Mouse (Mus musculus): ENCODE results near the gene Jazf1.

Jazf1 gene

DNA sequence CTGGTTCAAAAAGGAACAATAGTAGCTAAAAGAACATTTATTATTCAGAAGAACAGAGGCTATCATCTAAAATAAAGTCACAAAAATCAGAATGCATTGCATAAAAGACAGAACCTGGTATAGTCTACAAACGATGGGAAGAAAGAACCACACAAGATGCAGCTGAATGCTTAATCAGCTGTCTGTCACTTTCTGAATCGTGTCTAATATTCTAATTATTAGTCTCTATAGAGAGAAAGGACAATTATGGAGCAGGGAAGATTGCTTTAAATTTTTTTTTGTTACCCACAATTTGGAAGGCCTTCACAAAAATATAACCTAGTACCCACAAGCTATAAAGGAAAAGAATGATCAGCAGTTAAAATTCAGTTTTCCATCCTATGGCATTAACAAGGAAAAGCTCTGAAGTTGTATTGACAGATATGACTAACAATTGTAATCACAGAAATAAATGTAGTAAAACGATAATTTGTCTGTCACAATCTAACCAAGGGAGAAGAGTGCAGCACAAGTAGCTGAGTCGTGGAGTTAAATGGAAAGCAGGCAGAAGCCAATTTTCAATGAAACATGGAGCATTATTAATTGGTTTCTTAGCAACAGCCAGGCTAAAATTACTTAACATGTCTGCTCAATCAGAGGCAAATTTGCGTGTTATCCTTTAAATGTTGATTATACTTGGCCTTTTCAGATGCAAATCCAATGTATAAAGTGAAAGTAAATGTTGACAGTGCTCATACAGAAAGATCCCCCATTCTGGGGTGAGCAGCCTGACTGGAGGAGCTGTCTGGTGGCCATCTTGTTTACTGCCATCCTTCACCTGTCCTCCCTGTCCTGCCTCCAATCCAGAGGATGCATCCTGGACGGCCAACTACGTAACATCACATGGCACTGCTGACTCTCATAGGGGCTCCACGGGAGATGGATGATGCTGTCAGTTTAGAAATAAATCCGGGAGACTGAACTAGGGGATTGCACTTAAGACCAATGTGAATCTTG, 53.7 kb downstream of the Jazf1 start:
- in situ Hi-C loops (cut with MboI; ENCODE audit: unreplicated experiment in 2 of 2) = no loop called here

DNA sequence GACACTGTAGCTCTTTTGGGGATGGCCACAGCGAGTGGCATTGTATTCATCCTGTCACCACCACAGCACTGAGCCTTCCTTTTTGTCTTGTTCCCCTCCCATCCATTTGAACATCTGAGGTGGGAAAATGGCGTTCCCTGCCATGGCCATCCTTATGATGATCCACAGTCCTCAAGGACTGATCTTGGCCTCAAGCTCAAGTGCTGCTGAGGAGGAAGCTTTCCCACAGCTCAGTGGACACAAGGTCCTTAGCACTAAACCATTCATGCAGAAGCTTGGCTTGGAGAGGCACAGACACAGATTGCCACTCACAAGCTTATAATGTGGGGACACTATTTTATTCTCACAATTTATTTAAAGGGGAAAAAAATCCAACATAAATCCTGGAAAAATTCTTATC, 58.1 kb downstream of the Jazf1 start:
- in situ Hi-C loops (cut with MboI; ENCODE audit: unreplicated experiment in 2 of 2) = no loop called here

DNA sequence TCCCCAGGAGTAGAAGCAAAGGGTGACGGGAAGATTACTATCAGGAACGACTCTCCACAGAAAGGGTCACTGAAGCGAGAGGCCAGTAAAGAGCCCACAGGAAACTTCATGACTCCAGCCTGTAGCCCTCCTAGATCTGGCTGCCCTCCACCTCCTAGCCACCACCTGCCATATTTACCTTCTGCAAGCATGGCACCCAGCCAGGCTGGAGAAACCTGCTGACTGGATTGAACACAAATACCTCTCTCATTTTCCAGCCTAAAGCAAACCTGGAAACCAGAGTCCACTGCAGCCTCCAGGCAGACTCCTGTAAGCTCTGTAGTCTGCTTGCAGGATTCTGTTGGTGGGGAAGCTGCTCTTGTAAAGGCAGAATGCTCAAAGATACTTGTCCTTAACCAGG, 62.4 kb downstream of the Jazf1 start:
- in situ Hi-C loops (cut with MboI; ENCODE audit: unreplicated experiment in 2 of 2) = no loop called here

DNA sequence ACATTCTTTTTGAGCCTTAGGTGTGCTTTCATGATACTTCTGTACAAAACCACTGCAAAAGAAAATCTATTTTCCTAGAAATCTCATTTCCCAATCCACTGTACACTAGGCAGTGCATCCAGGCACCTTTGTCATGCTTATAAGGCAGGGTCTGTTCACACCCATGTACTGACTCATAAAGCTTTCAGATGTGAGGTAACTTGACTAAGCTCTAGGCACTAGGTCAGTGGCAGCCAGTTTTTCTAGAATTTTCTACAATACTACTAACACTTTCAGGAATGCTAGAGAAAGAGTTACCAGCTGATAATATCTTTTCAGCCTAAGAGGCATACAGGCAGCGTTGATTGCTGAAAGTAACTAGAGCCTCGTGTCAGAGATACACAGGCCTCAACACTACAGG, 62.9 kb downstream of the Jazf1 start:
- in situ Hi-C loops (cut with MboI; ENCODE audit: unreplicated experiment in 2 of 2) = no loop called here

DNA sequence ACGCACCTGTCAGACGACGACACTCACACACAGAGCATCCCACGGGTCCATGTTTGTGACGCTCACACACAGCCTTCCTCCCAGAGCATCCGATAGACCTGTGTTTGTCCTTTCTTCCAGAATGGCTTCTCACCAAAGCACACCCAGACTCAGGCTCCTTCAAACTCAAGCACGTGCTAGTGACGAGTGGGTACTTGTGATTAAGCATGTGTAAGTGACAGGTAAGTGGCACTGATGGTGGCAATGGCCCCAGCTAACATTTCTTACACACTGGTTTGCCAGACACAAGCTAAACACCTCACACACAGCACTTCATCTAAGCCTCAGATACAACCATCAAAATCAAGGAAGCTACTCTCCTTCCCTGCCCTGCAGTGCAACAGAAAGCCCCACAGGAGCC, 77.6 kb downstream of the Jazf1 start:
- in situ Hi-C loops (cut with MboI; ENCODE audit: unreplicated experiment in 2 of 2) = loop anchor here in 1 of 2 experiments (25.0 kb wide), 1 partner anchor 721 kb away; no protein-coding TSS in a partner anchor

DNA sequence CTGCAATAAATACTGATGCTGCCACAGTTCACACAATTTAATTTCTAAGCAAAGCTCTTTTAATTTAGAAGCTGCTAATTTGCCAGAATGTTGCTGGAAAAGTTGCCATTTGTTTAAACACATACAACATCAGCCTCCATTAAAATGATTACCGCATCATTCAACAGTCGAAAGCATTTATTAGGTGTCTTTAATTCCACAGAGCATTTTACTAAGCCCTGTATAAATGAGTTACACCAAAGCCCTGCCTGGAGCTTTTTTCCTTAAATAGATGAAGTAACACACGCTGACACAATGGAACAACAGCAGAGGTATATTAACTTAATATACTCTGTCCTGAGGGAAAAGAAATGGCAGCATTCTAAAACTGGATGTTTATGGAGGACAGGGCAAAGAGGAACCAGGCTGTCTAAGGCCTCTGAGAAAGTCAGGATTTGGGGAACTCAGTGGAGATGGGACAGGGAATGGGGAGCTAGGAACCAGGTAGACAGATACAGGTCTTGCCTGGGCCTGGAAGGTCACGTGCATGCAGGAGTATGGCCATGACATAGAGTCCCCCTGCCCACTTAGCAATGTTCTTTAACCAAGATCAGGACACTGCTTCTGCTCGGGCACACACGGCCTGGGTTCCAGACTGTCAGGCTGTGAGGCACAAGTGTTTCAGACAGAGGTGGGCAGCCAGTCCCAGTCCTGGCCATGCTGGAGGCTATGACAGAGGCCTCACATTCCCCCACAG, 80.4 kb downstream of the Jazf1 start:
- in situ Hi-C loops (cut with MboI; ENCODE audit: unreplicated experiment in 2 of 2) = loop anchor here in 1 of 2 experiments (25.0 kb wide), 1 partner anchor 724 kb away; no protein-coding TSS in a partner anchor

DNA sequence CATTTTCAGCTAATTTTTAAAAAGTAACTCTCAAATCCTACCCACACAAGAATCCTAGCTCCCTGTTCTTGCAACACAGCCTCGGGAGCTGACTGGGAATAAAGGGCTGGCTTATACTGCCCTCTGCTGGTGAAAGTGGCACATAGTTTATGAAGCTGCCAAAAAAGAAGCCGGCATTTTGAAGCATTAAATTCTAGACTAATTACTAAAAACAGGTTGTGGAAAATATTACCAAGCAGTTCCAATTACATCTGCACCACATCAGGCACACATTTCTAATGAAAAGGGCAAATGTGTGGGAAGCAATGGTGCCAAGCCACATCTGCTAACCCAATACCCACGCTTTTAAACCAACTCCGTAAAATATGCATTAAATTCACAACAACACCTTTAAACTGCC, 81.0 kb downstream of the Jazf1 start:
- in situ Hi-C loops (cut with MboI; ENCODE audit: unreplicated experiment in 2 of 2) = loop anchor here in 1 of 2 experiments (25.0 kb wide), 1 partner anchor 725 kb away; no protein-coding TSS in a partner anchor

DNA sequence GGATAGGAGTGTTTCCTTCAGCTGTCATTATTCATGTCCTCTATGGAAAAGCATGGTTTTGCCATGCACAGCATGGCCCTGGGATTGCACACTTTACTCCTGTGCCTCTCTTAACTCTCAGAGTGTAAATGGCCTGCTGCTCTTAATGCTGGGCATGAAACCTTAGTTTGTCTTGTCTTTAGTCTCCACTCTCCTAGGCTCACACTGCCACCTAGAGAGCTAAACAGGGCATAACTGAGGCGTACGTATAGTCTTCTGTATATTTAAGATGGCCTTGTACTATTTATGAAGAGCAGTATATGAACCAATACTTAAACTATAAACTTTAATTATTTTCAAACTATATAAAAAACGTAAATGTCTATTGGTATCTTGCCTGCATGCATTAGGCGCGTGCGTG, 86.3 kb downstream of the Jazf1 start:
- in situ Hi-C loops (cut with MboI; ENCODE audit: unreplicated experiment in 2 of 2) = loop anchor here in 1 of 2 experiments (25.0 kb wide), 1 partner anchor 730 kb away; no protein-coding TSS in a partner anchor

DNA sequence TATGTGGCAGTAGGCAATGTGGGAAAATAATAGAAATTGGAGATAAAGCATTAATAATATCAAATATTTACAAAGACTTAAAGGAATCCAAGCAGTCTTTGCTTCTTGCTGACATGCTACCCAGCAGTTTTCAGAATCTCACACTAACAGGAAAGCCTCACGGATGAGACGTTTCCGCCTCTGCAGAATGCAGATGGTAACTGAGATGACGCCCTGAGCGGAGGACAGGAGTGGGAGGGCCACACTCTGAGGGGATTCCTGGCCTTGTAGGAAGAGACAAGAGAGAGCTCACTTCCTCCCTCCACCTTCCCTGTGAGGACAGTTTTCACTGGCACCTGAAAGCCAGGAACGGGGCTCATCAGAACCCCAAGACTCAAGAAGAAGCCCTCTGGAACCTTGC, 88.9 kb downstream of the Jazf1 start:
- in situ Hi-C loops (cut with MboI; ENCODE audit: unreplicated experiment in 2 of 2) = loop anchor here in 1 of 2 experiments (25.0 kb wide), 1 partner anchor 733 kb away; no protein-coding TSS in a partner anchor

DNA sequence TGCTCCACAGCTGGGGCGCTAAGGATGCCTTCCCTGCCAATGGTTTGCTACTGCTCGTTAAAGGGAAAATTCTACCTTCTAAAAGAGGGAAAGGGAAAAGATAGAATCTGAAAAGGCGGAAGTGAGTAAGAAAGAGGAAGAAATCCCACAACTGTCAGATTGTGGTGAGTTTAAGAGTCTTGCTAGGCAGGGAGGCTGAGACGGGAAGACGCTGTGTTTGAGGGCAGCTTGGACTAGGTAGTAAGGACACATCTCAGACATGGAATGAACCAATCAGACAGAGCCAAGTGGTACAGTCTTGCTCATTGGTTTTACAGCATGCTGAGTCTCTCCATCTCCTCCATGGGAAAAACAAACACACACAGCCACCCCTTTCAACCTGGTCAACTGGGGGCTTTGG, 95.1 kb downstream of the Jazf1 start:
- in situ Hi-C loops (cut with MboI; ENCODE audit: unreplicated experiment in 2 of 2) = loop anchor here in 1 of 2 experiments (5.0 to 25.0 kb wide), 2 partner anchors 716 to 1264 kb away; no protein-coding TSS in a partner anchor

DNA sequence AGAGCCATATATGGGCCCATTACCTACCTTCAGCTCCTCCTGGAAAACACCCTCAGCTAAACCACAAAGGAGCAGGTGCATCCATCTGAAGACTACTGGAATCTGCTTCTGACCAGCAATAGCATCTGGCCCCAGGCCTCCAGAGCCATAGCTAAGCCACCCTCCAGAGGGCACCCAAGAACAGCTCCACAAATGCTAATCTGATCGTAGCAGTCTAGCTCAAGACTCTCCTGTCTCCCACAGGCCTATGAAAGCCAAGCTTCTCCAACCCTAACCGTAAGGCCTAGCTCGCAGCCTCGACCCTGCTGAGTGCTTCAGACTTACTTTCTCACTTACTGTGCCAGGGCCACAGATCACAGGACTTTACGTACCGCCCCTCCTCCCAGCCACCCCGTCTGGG, 96.3 kb downstream of the Jazf1 start:
- in situ Hi-C loops (cut with MboI; ENCODE audit: unreplicated experiment in 2 of 2) = loop anchor here in 1 of 2 experiments (5.0 to 25.0 kb wide), 2 partner anchors 715 to 1265 kb away; no protein-coding TSS in a partner anchor

DNA sequence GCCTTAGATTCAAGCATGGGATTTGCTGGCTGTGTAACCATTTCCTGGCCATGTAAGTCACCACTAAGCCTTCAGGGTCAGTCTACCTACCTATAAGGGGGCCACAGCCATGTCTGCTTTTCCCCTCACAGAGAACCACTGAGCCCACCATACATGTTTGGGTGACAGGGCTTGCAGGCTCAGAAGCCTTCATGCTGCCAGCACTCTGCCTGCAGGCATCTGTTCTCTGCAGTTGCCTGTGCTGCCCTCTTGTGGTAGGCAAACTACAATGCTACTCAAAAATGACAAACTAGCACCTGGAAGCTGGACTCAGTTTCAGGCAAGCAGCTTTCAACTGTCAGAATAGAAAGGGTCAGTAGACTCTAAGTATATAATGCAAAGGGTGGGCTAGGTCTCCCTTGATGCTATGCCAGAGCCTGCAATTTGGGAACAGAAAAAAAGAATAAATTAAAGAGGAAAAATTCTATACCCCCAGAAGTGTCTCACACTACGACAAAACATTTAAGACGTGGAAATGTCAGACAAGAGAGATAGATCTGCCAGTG, 98.6 kb downstream of the Jazf1 start:
- in situ Hi-C loops (cut with MboI; ENCODE audit: unreplicated experiment in 2 of 2) = loop anchor here in 1 of 2 experiments (5.0 to 25.0 kb wide), 2 partner anchors 712 to 1268 kb away; no protein-coding TSS in a partner anchor

DNA sequence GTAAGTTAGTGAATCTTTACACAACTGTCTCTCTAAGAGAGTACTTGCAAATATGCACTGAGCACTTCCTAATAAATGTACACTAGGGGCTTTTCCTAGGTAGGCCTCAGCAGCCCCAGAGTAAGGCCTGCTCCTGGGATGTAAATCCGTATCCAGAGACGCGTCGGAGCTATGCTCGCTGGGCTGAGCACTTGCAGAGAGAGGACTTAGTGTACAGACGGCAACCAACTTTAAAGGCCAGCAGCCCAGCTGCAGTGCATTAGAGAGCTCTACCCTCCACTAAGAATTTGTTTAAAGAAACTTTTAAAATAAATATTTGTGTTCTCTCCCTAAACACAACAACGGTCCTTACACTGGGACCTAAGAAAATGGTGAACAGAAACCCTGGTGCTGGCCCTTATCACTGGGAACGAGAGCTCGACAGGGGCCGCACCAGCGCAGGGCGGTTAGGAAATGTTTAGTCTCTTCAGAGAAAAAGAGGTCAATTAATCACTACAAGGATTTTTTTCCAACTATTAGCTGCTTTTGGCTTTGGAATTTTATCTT, 100.0 kb downstream of the Jazf1 start:
- in situ Hi-C loops (cut with MboI; ENCODE audit: unreplicated experiment in 2 of 2) = loop anchor here in 1 of 2 experiments (25.0 kb wide), 1 partner anchor 1269 kb away; no protein-coding TSS in a partner anchor

DNA sequence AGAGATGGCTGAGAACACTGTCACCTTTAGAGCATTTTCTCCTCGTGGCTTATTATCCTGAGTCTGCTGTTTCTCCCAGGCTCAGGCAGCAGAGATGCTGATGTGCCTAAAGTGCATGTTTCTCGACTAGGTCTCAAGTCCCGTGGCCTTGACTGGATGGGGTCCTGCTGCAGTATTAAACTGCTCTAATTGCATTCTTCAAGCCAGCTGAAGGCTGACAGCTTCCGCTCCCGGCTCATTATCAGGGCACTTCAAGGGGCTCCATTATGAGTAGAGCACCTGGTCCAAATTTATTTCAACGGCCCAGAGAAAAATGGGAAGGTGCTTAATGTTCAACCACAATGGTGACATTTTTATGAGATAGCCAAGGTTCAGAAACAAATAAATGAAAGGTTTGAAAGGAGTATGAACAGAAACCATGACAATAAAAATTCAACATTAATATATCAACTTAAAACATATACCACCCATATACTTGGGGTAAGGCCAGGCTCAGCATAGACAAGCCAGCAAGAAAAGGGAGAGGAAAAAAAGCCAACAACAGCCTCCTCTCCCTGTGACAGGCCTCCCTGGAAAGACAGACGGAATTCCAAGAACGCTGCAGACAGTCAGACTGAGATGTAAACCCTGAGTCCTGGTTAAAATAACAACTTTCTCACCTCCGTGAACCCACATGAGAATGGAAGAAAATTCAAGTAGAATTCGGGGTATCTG, 100.7 kb downstream of the Jazf1 start:
- in situ Hi-C loops (cut with MboI; ENCODE audit: unreplicated experiment in 2 of 2) = loop anchor here in 1 of 2 experiments (25.0 kb wide), 1 partner anchor 1270 kb away; no protein-coding TSS in a partner anchor

DNA sequence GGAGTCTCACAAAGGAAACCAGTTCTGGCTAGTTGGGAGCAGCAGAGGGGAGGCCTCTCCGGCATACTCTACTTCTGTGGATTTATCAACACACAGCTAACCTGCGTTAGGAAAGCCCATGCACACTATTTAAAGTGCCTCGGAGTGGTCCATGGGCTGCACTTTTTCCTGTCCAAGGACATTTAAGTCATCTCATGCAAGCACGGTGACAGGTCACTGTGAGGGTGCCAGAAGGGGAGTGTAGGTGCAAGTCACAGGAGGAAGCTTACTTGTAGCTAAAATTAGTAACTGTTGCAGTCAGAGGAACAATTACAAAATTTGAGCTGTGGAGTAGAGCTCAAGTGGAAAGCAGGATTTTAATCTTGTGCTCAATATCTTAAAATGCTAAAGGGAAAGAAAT, 102.4 kb downstream of the Jazf1 start:
- in situ Hi-C loops (cut with MboI; ENCODE audit: unreplicated experiment in 2 of 2) = loop anchor here in 1 of 2 experiments (25.0 kb wide), 1 partner anchor 1271 kb away; no protein-coding TSS in a partner anchor

DNA sequence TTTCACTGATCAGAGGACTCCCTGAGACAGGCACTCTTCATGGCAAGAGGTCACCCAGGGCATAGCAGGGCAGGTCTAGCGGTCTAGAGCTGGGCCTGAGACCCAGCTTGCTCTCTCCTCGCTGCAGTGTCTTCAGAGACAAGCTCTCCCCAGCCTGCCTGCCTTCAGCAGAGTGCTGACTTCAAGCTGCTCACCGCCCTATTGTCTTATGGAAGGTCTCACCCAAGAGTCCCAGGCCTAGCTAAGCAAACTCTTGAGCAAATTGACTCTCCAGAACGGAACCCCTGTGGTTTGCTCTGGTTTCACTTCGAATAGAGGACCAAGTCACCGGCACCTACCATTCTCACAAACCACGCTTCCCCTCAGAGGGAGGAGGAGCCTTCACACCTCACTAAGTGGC, 103.1 kb downstream of the Jazf1 start:
- in situ Hi-C loops (cut with MboI; ENCODE audit: unreplicated experiment in 2 of 2) = loop anchor here in 1 of 2 experiments (25.0 kb wide), 1 partner anchor 1272 kb away; no protein-coding TSS in a partner anchor

DNA sequence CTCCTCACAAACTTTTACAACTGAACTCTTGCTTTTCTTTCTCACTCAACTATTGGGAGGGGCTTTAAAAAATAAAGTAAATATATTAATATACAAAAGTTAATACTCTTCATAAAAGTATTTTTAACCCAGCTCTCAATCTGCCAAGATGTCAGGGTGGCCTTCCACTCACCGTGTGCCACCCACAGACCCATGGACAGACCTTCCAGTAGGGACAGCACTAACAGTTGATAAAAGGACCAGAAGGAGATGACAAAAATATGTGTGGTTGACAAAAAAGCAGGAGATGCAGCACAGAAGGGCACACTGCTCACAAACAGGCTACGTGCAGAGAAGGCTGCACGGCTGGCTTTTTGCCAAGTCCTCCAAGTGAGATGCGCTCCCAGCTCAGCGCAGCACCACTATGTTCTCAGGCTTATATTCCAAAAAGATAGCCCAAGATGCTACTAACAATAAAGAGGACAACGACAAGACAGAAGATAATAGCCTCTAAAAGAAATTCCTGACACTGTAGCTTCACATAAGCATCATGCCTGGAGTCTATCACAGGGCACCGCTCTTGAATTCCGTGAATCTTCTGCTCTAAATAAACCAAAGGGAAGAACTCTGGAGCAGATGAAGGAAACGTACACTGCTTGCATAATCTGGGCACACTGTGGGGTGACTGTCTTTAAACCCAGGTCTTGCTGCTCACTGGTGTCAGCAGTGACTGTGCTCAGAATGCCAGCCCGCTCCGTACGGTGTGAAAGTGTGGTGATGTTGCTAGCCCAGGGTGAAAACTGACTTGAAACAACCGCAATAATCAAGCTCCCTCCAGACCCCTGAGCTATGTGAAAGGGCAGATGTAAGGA, 104.4 kb downstream of the Jazf1 start:
- in situ Hi-C loops (cut with MboI; ENCODE audit: unreplicated experiment in 2 of 2) = loop anchor here in 1 of 2 experiments (25.0 kb wide), 1 partner anchor 1273 kb away; no protein-coding TSS in a partner anchor

DNA sequence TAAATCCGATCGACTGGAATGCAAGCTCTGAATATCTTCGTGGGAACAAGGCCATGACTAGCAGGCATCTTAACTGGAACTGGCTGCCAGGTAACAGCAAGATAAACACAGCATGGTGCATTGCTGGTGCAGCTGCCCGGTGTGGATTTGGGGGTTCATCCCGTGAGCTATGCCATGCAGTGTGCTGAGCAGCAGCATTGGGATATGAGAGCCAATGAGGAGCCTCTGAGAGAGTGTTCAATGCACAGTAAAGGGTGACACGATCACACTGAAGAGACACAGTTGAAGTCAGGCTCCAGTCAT, 105.0 kb downstream of the Jazf1 start:
- in situ Hi-C loops (cut with MboI; ENCODE audit: unreplicated experiment in 2 of 2) = loop anchor here in 1 of 2 experiments (25.0 kb wide), 1 partner anchor 1274 kb away; no protein-coding TSS in a partner anchor
